In genomic region chr8:13529011-13529840, GRCm38 (mm10) we compare ENCODE assay signal across 9 mouse cellular contexts. TPM values are rescaled to one million over a fixed set of nuclear protein-coding genes. Genes with fewer than 3 reads are reported as not detected.
DNase-seq lines count a peak whose midpoint lies in the region; ATAC-seq and TF ChIP-seq lines count a peak whose summit lies in the region.
"Had no signal": no experiment of that assay in that cellular context is flagged by ENCODE, and none has a peak within 500 bp of the region (broad histone marks: within the 10 kb centered on the region; RNA-seq: fewer than 3 reads in every experiment).

No protein-coding gene starts in this region.

- peaks cover 3% of the 10 kb centered on the region; the same call in 1 of the 2 replicates for H3K9me3 ChIP-seq in neural tube, embryonic 13.5 days
- no peaks in the 10 kb centered on the region for H3K9me3 ChIP-seq in kidney, embryonic 14.5 days (ENCODE audit: control insufficient read depth, low read length)

- H3K4me3 ChIP-seq in neural tube, embryonic 13.5 days: no peak overlapping the region
- no peak overlapping the region for H3K4me3 ChIP-seq in kidney, embryonic 14.5 days (ENCODE audit: low read length)
- no peak overlapping the region for H3K4me3 ChIP-seq in thymus, adult 2 months (ENCODE audit: control insufficient read depth, insufficient read depth, low read length)

- H3K27me3 ChIP-seq in neural tube, embryonic 13.5 days: no peaks in the 10 kb centered on the region
- no peaks in the 10 kb centered on the region for H3K27me3 ChIP-seq in kidney, embryonic 14.5 days (ENCODE audit: control insufficient read depth, insufficient read depth, low read length)
- H3K27me3 ChIP-seq in thymus, adult 2 months (ENCODE audit: control insufficient read depth, insufficient read depth, low read length): no peaks in the 10 kb centered on the region

- no peak for ATAC-seq in neural tube, embryonic 13.5 days (ENCODE audit: low read depth)
- peak; percentile 44; the same call in 1 of the 2 replicates for ATAC-seq in kidney, embryonic 14.5 days (ENCODE audit: low FRiP score, low TSS enrichment)

- no peak overlapping the region for H3K9ac ChIP-seq in neural tube, embryonic 13.5 days
- H3K9ac ChIP-seq in kidney, embryonic 14.5 days (ENCODE audit: low read depth, low read length): 0 out of 2 replicates have a peak overlapping the region, but pooled peaks have one; percentile 23

- 0 out of 2 replicates have a peak overlapping the region, but pooled peaks have one; percentile 39 for H3K27ac ChIP-seq in neural tube, embryonic 13.5 days (replicated peaks)
- H3K27ac ChIP-seq in kidney, embryonic 14.5 days (ENCODE audit: low read depth, low read length): peak overlapping the region; percentile 57; the same call in 1 of the 2 replicates
- H3K27ac ChIP-seq in thymus, adult 2 months (ENCODE audit: control insufficient read depth, insufficient read depth, low read length): no peak overlapping the region

- no peak for TF ChIP-seq POLR2A in thymus, adult 2 months (IDR thresholded peaks at IDR 0.05; ENCODE audit: control insufficient read depth, extremely low read depth, insufficient read depth, low read length, poor library complexity)

- no peak for TF ChIP-seq CTCF in thymus, adult 2 months (IDR thresholded peaks at IDR 0.05; ENCODE audit: borderline replicate concordance, control insufficient read depth, extremely low read depth, insufficient read depth, low read length, poor library complexity)

- no peak overlapping the region for H3K4me2 ChIP-seq in neural tube, embryonic 13.5 days
- no peak overlapping the region for H3K4me2 ChIP-seq in kidney, embryonic 14.5 days (replicated peaks; ENCODE audit: low read depth, low read length)

- H3K4me1 ChIP-seq in neural tube, embryonic 13.5 days (replicated peaks): peaks cover 34% of the 10 kb centered on the region
- H3K4me1 ChIP-seq in kidney, embryonic 14.5 days (ENCODE audit: control insufficient read depth, insufficient read depth, low read length): peaks cover 26% of the 10 kb centered on the region
- no peaks in the 10 kb centered on the region for H3K4me1 ChIP-seq in thymus, adult 2 months (replicated peaks; ENCODE audit: control insufficient read depth, insufficient read depth, low read length)

- 73% methylated on average over 15 of the region's 15 CpGs for WGBS in neural tube, embryonic 13.5 days
- WGBS in kidney, embryonic 14.5 days: 47% methylated on average over 15 of the region's 15 CpGs
- WGBS in thymus, adult 2 months: 88% methylated on average over 15 of the region's 15 CpGs

- peak; percentile 96 for DNase-seq in heart, adult 11 months
- DNase-seq in heart, adult 18-20 months: no peak
- no peak for DNase-seq in neural tube, embryonic 10.5 days (ENCODE audit: extremely low spot score, low spot score)
- no peak for DNase-seq in thymus, adult 2 months
- DNase-seq in left cerebral cortex, adult 11 months (ENCODE audit: low spot score): no peak
- DNase-seq in T-cell, adult 2 months (ENCODE audit: low spot score): no peak

- H3K36me3 ChIP-seq in neural tube, embryonic 13.5 days: no peaks in the 10 kb centered on the region
- H3K36me3 ChIP-seq in kidney, embryonic 14.5 days (ENCODE audit: control insufficient read depth, insufficient read depth, low read length): no peaks in the 10 kb centered on the region
- no peaks in the 10 kb centered on the region for H3K36me3 ChIP-seq in thymus, adult 2 months (ENCODE audit: control insufficient read depth, insufficient read depth, low read length)

RNA-seq across cellular contexts. Expression of gene 1700029H14Rik, which starts 33.0 kb away (rescaled TPM):
- not detected for total RNA-seq in heart, adult 18-20 months (2021)
- polyA plus RNA-seq in neural tube, embryonic 13.5 days (2015; fragmentation: Nextera tagmentation; extraction: Ambion mirVana): not detected in 2 replicates
- not detected in 2 replicates for polyA plus RNA-seq in kidney, embryonic 14.5 days (2014; fragmentation: Nextera tagmentation; extraction: Ambion mirVana)
- polyA plus RNA-seq in thymus, adult 2 months (2012; rRNA removed): 0.18 and 0.30 TPM in 2 replicates
- total RNA-seq: gastrocnemius, adult 8-10 months had no signal

RNA-seq across cellular contexts. Expression of gene Gas6, which starts 34.9 kb away (rescaled TPM):
- 100 to 1,000 TPM; 115 to 123 TPM for total RNA-seq in heart, adult 18-20 months (2021)
- polyA plus RNA-seq in neural tube, embryonic 13.5 days (2015; fragmentation: Nextera tagmentation; extraction: Ambion mirVana): 25.9 and 28.8 TPM in 2 replicates
- 12.0 and 18.7 TPM in 2 replicates for polyA plus RNA-seq in kidney, embryonic 14.5 days (2014; fragmentation: Nextera tagmentation; extraction: Ambion mirVana)
- polyA plus RNA-seq in thymus, adult 2 months (2012; rRNA removed): 131 and 163 TPM in 2 replicates
